Mouse (Mus musculus) forebrain, embryonic 15.5 days (tissue): ENCODE results near the gene Ikbkg. TPM values are rescaled to one million over a fixed set of nuclear protein-coding genes. Genes with fewer than 3 reads are reported as not detected.

Source experiments
- ATAC-seq: fragments of 200-750 bp; cut with Nextera tagmentation; replicated peaks from 2 replicates; pipeline ENCODE4 v1.8.0; 2017; ENCODE audit warnings: mild to moderate bottlenecking, moderate TSS enrichment, moderate library complexity
- H3K27ac ChIP-seq: fragments of 300-500 bp; sonication (generic); replicated peaks from 2 replicates; pipeline ENCODE4 v1.5.1; 2015; ENCODE audit warnings: mild to moderate bottlenecking, inconsistent platforms
- H3K27me3 ChIP-seq: fragments of 300-500 bp; sonication (generic); 2 replicates; pipeline ENCODE4 v1.6.1; 2015; ENCODE audit warnings: inconsistent platforms
- H3K36me3 ChIP-seq: fragments of 300-500 bp; sonication (generic); 2 replicates; pipeline ENCODE4 v1.6.1; 2015; ENCODE audit warnings: mild to moderate bottlenecking, inconsistent platforms
- H3K4me1 ChIP-seq: fragments of 300-500 bp; sonication (generic); 2 replicates; pipeline ENCODE4 v1.6.1; 2015; ENCODE audit warnings: inconsistent platforms
- H3K4me2 ChIP-seq: fragments of 300-500 bp; sonication (generic); replicated peaks from 2 replicates; pipeline ENCODE4 v1.6.1; 2015; ENCODE audit warnings: mild to moderate bottlenecking, inconsistent platforms
- H3K4me3 ChIP-seq: fragments of 300-500 bp; sonication (generic); 2 replicates; pipeline ENCODE4 v1.5.1; 2015; ENCODE audit warnings: mild to moderate bottlenecking, inconsistent platforms
- H3K9ac ChIP-seq: fragments of 300-500 bp; sonication (generic); replicated peaks from 2 replicates; pipeline ENCODE4 v1.6.1; 2015; ENCODE audit warnings: mild to moderate bottlenecking, inconsistent platforms
- H3K9me3 ChIP-seq: fragments of 300-500 bp; sonication (generic); 2 replicates; pipeline ENCODE4 v1.6.1; 2016; ENCODE audit warnings: inconsistent platforms
- WGBS: fragments of 180-500 bp; shearing (Covaris S2); methylation state at CpG from one replicate; pipeline ENCODE4 v1.1.7; 2015; ENCODE audit warnings: mixed read lengths; 5-methylcytosine and 5-hydroxymethylcytosine counted together
- polyA plus RNA-seq: library from polyadenylated mRNA; unstranded; fragments of >200 nt; fragmentation: Nextera tagmentation; extraction: Ambion mirVana; gene quantifications from 2 replicates; pipeline ENCODE4 v1.2.1, GENCODE M21; 2015

Ikbkg gene
- polyA plus RNA-seq, 1 experiment from 2014 or later, result 19.7 TPM

DNA sequence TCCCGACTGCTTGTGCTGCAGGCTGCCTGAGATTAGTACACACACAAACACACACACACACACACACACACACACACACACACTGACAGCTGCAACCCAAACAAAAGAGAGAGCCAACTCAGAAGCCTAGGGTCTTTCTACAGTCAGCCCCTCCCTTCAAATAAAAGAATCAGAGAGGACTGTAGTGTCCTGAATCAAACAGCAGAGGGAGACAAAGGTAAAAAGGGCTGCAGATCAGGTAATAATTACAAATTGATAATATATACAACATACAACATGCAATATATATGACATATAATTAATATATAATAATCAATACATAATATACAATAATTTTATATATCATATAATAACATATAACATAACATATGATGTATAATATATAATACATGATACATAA, 104.0 kb downstream of the Ikbkg start:
- H3K4me1 ChIP-seq, result no peaks in the 10 kb centered on the region
- WGBS, result 60% methylated on average over 1 of the region's 1 CpGs

More for the DNA sequence above, 104.0 kb downstream of the Ikbkg start:
- H3K4me2 ChIP-seq, result no peak overlapping the region
- ATAC-seq, result no peak
- no peak overlapping the region for H3K9ac ChIP-seq
- H3K27ac ChIP-seq, result no peak overlapping the region
- no peaks in the 10 kb centered on the region for H3K36me3 ChIP-seq
- no peak overlapping the region for H3K4me3 ChIP-seq
- H3K27me3 ChIP-seq, result no peaks in the 10 kb centered on the region
- no peaks in the 10 kb centered on the region for H3K9me3 ChIP-seq

Other genes with a start within 250 kb of the Ikbkg start
- gene Tex28, start 225.5 kb upstream of the Ikbkg start, polyA plus RNA-seq, result not detected in 2 replicates
- gene Tktl1, start 216.0 kb upstream of the Ikbkg start, polyA plus RNA-seq, result 0.19 TPM in 1 of 2 replicates, not detected in the other
- 105 and 116 TPM in 2 replicates for gene Flna, start 143.5 kb upstream of the Ikbkg start, polyA plus RNA-seq
- 17.7 and 18.1 TPM in 2 replicates for gene Emd, start 138.6 kb upstream of the Ikbkg start, polyA plus RNA-seq
- 503 and 525 TPM in 2 replicates for gene Rpl10, start 122.5 kb upstream of the Ikbkg start, polyA plus RNA-seq
- 93.6 and 101 TPM in 2 replicates for gene Taz, start 111.4 kb upstream of the Ikbkg start, polyA plus RNA-seq
- gene Dnase1l1, start 111.0 kb upstream of the Ikbkg start, polyA plus RNA-seq, result 2.2 and 2.4 TPM in 2 replicates
- 185 and 191 TPM in 2 replicates for gene Atp6ap1, start 96.2 kb upstream of the Ikbkg start, polyA plus RNA-seq
- 923 and 936 TPM in 2 replicates for gene Gdi1, start 88.3 kb upstream of the Ikbkg start, polyA plus RNA-seq
- gene Fam50a, start 80.3 kb upstream of the Ikbkg start, polyA plus RNA-seq, result 65.1 and 65.6 TPM in 2 replicates
- 63.0 and 68.8 TPM in 2 replicates for gene Plxna3, start 64.2 kb upstream of the Ikbkg start, polyA plus RNA-seq
- 82.9 and 87.9 TPM in 2 replicates for gene Lage3, start 39.7 kb upstream of the Ikbkg start, polyA plus RNA-seq
- gene Ubl4a, start 20.1 kb upstream of the Ikbkg start, polyA plus RNA-seq, result 68.4 and 69.0 TPM in 2 replicates
- gene Slc10a3, start 19.9 kb upstream of the Ikbkg start, polyA plus RNA-seq, result 6.9 and 7.0 TPM in 2 replicates
- 36.3 and 40.1 TPM in 2 replicates for gene Fam3a, start within 50 bp of the Ikbkg start, polyA plus RNA-seq
- 61.0 and 63.2 TPM in 2 replicates for gene G6pdx, start 35.9 kb downstream of the Ikbkg start, polyA plus RNA-seq
- not detected in 2 replicates for gene Gm6880, start 88.1 kb downstream of the Ikbkg start, polyA plus RNA-seq
- not detected in 2 replicates for gene Olfr1326-ps1, start 181.6 kb downstream of the Ikbkg start, polyA plus RNA-seq
- not detected in 2 replicates for gene Olfr1325, start 199.4 kb downstream of the Ikbkg start, polyA plus RNA-seq